Mouse (Mus musculus): Measurements from ENCODE around the gene Dok5.

Gene Dok5

GRCm38 (mm10) chr2:170926237-170926636 is 194.6 kb downstream of the Dok5 start:
- DNase-seq (ENCODE audit: low spot score in 2 of 2): no peak

All from right cerebral cortex, postnatal 10 days (tissue).